Mouse (Mus musculus) liver, postnatal 0 days (tissue): ENCODE data around the gene Mafk. TPM values are rescaled to one million over a fixed set of nuclear protein-coding genes. Genes with fewer than 3 reads are reported as not detected.
A peak's percentile ranks its signal among the peaks of the same experiment; 100 is the strongest.

ENCODE experiments used
- ATAC-seq: fragments of 200-750 bp; cut with Nextera tagmentation; 2 replicates; pipeline ENCODE4 v1.8.0; 2017; ENCODE audit warnings: mild to moderate bottlenecking, moderate library complexity
- DNase-seq: peaks from one replicate; pipeline ENCODE4 v3.0.0-alpha.2; 2016
- H3K27ac ChIP-seq: fragments of 300-500 bp; sonication (generic); 2 replicates; pipeline ENCODE4 v1.5.1; 2014; ENCODE audit warnings: antibody characterized with exemption, moderate library complexity, mild to moderate bottlenecking, low read depth
- H3K27me3 ChIP-seq: fragments of 300-500 bp; sonication (generic); 2 replicates; pipeline ENCODE4 v1.6.1; 2014; ENCODE audit warnings: low read length, control low read depth, mixed read lengths; ENCODE audit not compliant: insufficient read depth
- H3K36me3 ChIP-seq: fragments of 300-500 bp; sonication (generic); replicated peaks from 2 replicates; pipeline ENCODE4 v1.6.1; 2014; ENCODE audit warnings: mild to moderate bottlenecking, control low read depth, low read length, moderate library complexity, mixed read lengths; ENCODE audit not compliant: insufficient read depth
- H3K4me1 ChIP-seq: fragments of 300-500 bp; sonication (generic); 2 replicates; pipeline ENCODE4 v1.6.1; 2014; ENCODE audit warnings: antibody characterized with exemption, mild to moderate bottlenecking, control low read depth; ENCODE audit not compliant: insufficient read depth
- H3K4me2 ChIP-seq: fragments of 300-500 bp; sonication (generic); 2 replicates; pipeline ENCODE4 v1.6.1; 2014; ENCODE audit warnings: low read depth, mild to moderate bottlenecking, low read length, moderate library complexity, mixed read lengths
- H3K4me3 ChIP-seq: fragments of 300-500 bp; sonication (generic); 2 replicates; pipeline ENCODE4 v1.5.1; 2014; ENCODE audit warnings: low read depth, low read length
- H3K9ac ChIP-seq: fragments of 300-500 bp; sonication (generic); replicated peaks from 2 replicates; pipeline ENCODE4 v1.6.1; 2014; ENCODE audit warnings: mild to moderate bottlenecking, moderate library complexity
- H3K9me3 ChIP-seq: fragments of 300-500 bp; sonication (generic); 2 replicates; pipeline ENCODE4 v1.6.1; 2016; ENCODE audit warnings: mild to moderate bottlenecking, control low read depth, low read length, mixed read lengths
- CTCF ChIP-seq: sonication (generic); IDR thresholded peaks from 2 replicates; pipeline ENCODE4 v1.5.1; 2016; ENCODE audit warnings: antibody characterized with exemption, low read depth
- EP300 ChIP-seq: IDR thresholded peaks from 2 replicates; pipeline ENCODE4 v1.6.1; 2016; ENCODE audit warnings: antibody characterized with exemption, low read depth, mild to moderate bottlenecking
- WGBS: fragments of 180-500 bp; shearing (Covaris S2); extraction: QIAGEN DNeasy Blood & Tissue Kit; methylation state at CpG from one replicate; pipeline ENCODE4 v1.1.7; 2014; ENCODE audit not compliant: insufficient replicate concordance; 5-methylcytosine and 5-hydroxymethylcytosine counted together
- polyA plus RNA-seq: library from polyadenylated mRNA; unstranded; fragments of >200 nt; fragmentation: Nextera tagmentation; extraction: Ambion mirVana; gene quantifications from 2 replicates; pipeline ENCODE4 v1.2.1, GENCODE M21; 2015

Gene Mafk
- polyA plus RNA-seq, 1 experiment from 2014 or later: 19.1 TPM

DNA sequence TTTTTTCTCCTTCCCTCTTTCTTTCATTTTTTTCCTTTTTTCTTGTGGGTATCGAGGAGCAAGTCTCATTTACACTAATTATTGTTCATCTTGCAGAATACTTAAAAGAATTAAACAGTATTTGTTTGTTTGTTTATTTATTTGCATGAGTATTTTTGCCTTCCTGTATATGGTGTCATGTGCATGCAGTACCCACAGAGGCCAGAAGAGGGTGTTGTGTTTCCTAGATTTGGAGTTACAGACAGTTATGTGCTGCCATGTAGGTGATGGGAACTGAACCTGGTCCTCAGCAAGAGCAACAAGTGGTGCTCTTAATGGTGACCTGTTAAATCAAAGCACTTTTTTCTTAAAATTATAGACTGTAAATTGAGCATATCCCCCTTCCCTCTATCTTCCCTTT is 36.3 kb downstream of the Mafk start:
- TF ChIP-seq EP300 (no peak), CTCF (peak; percentile 54)
- Histone ChIP-seq H3K36me3 (peaks cover 13% of the 10 kb centered on the region; the same call in 1 of the 2 replicates), H3K27ac (no peak overlapping the region), H3K4me1 (peaks cover 10% of the 10 kb centered on the region), H3K4me2 (no peak overlapping the region), H3K4me3 (no peak overlapping the region), H3K27me3 (no peaks in the 10 kb centered on the region), H3K9me3 (no peaks in the 10 kb centered on the region), H3K9ac (no peak overlapping the region)
- ATAC-seq (no peak), DNase-seq (no peak)
- 79% methylated on average over 1 of the region's 1 CpGs for WGBS

GRCm38 (mm10) chr5:139829384-139829783 is 38.1 kb downstream of the Mafk start:
- Histone ChIP-seq H3K27me3 (no peaks in the 10 kb centered on the region), H3K4me3 (no peak overlapping the region)

GRCm38 (mm10) chr5:139830734-139831133 is 39.4 kb downstream of the Mafk start:
- TF ChIP-seq CTCF: no peak
- TF ChIP-seq EP300: no peak
- no peak overlapping the region for H3K4me3 ChIP-seq
- WGBS: 56% methylated on average over 3 of the region's 3 CpGs
- DNase-seq (no peak), ATAC-seq (no peak)
- no peak overlapping the region for H3K27ac ChIP-seq
- H3K4me2 ChIP-seq: peak overlapping the region; percentile 38; the same call in 1 of the 2 replicates
- no peaks in the 10 kb centered on the region for H3K9me3 ChIP-seq
- no peaks in the 10 kb centered on the region for H3K27me3 ChIP-seq
- H3K36me3 ChIP-seq: no peaks in the 10 kb centered on the region
- peaks cover 6% of the 10 kb centered on the region for H3K4me1 ChIP-seq
- H3K9ac ChIP-seq: no peak overlapping the region

More at GRCm38 (mm10) chr5:139829384-139829783, 38.1 kb downstream of the Mafk start:
- peaks cover 10% of the 10 kb centered on the region for H3K4me1 ChIP-seq
- no peak overlapping the region for H3K4me2 ChIP-seq
- no peaks in the 10 kb centered on the region for H3K9me3 ChIP-seq
- H3K27ac ChIP-seq: no peak overlapping the region
- TF ChIP-seq CTCF: no peak
- DNase-seq (no peak), ATAC-seq (no peak)
- 0 out of 2 replicates have a peak, but pooled peaks cover 2% of the 10 kb centered on the region for H3K36me3 ChIP-seq
- no peak overlapping the region for H3K9ac ChIP-seq
- WGBS: 74% methylated on average over 13 of the region's 13 CpGs

DNA sequence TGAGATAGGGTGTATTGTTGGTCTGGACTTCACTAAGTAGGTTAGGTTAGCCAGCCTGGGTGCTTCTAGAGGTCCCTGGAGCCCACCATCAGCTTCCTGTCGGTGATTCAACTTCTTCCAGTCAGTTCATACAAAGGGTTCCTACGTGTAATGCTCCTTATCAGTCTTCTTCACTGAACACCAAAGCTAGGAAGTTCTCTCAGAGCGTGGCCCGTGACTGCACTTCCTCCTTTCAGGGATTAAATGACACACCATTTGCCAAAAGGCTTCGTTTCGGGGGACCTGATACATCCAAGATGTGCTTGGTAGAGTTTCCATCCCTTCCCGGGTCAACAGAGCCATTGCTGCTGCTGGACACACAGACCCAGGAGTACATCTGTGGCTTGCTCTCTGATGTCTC is 40.8 kb downstream of the Mafk start:
- H3K4me1 ChIP-seq: no peaks in the 10 kb centered on the region
- TF ChIP-seq EP300 (no peak), CTCF (no peak)
- WGBS: 36% methylated on average over 7 of the region's 7 CpGs
- H3K4me2 ChIP-seq: no peak overlapping the region
- no peaks in the 10 kb centered on the region for H3K9me3 ChIP-seq
- no peaks in the 10 kb centered on the region for H3K27me3 ChIP-seq
- no peak for ATAC-seq
- H3K27ac ChIP-seq: no peak overlapping the region
- no peak overlapping the region for H3K9ac ChIP-seq
- H3K4me3 ChIP-seq: no peak overlapping the region
- no peaks in the 10 kb centered on the region for H3K36me3 ChIP-seq
- no peak for DNase-seq

GRCm38 (mm10) chr5:139835706-139836105 is 44.4 kb downstream of the Mafk start:
- no peaks in the 10 kb centered on the region for H3K27me3 ChIP-seq
- ATAC-seq: no peak
- H3K36me3 ChIP-seq: no peaks in the 10 kb centered on the region
- no peak overlapping the region for H3K9ac ChIP-seq
- H3K27ac ChIP-seq: no peak overlapping the region
- H3K9me3 ChIP-seq: no peaks in the 10 kb centered on the region
- DNase-seq: no peak
- WGBS: 82% methylated on average over 7 of the region's 7 CpGs
- H3K4me3 ChIP-seq: no peak overlapping the region
- H3K4me1 ChIP-seq: no peaks in the 10 kb centered on the region
- TF ChIP-seq EP300 (no peak), CTCF (no peak)
- no peak overlapping the region for H3K4me2 ChIP-seq

DNA sequence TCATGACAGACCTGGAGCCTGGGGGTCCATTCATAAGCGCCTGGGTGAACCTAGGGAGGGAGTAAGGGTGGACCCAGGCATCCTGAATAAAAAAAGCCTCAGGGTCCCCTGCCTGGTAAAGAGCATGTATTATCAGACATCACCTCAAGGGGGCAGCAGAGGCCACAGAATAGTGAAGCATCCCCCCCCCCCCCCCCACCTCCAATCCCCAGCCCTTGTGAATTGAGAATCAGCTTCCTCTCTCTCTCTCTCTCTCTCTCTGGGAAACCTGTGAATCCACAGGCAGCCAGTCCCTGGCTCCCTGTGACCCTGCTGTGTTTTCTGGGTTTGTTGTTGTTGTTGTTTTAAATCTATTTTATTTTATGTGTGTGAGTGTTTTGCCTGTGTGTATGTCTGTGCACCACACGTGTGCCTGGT is 47.2 kb downstream of the Mafk start:
- H3K9ac ChIP-seq: no peak overlapping the region
- no peak overlapping the region for H3K4me2 ChIP-seq
- whole genome bisulfite sequencing: 20% methylated on average over 2 of the region's 2 CpGs
- no peaks in the 10 kb centered on the region for H3K36me3 ChIP-seq
- no peak overlapping the region for H3K4me3 ChIP-seq
- H3K27me3 ChIP-seq: no peaks in the 10 kb centered on the region
- H3K4me1 ChIP-seq: no peaks in the 10 kb centered on the region
- DNase-seq (peak; percentile 78), ATAC-seq (no peak; the same call in 1 of the 2 replicates)
- no peak for TF ChIP-seq EP300
- peak; percentile 61 for TF ChIP-seq CTCF
- no peak overlapping the region for H3K27ac ChIP-seq
- no peaks in the 10 kb centered on the region for H3K9me3 ChIP-seq

GRCm38 (mm10) chr5:139839142-139839541 is 47.8 kb downstream of the Mafk start:
- Histone ChIP-seq H3K4me3 (no peak overlapping the region), H3K4me1 (no peaks in the 10 kb centered on the region), H3K9ac (no peak overlapping the region), H3K27ac (no peak overlapping the region), H3K36me3 (no peaks in the 10 kb centered on the region), H3K4me2 (no peak overlapping the region), H3K27me3 (no peaks in the 10 kb centered on the region), H3K9me3 (no peaks in the 10 kb centered on the region)
- WGBS: 27% methylated on average over 3 of the region's 3 CpGs
- ATAC-seq: no peak
- no peak for TF ChIP-seq EP300
- TF ChIP-seq CTCF: no peak
- no peak for DNase-seq
